Mouse (Mus musculus) forebrain, embryonic 13.5 days (tissue): ENCODE data around the gene Skil. TPM values are rescaled to one million over a fixed set of nuclear protein-coding genes. Genes with fewer than 3 reads are reported as not detected.
"Not testable (repeated sequence)": the region's sequence is repeated elsewhere in the genome, so short reads cannot be mapped to it uniquely, and the experiment has no call there.

Source experiments
- ATAC-seq: fragments of 200-750 bp; cut with Nextera tagmentation; 2 replicates; pipeline ENCODE4 v1.8.0; 2017
- H3K27ac ChIP-seq: fragments of 300-500 bp; sonication (generic); 2 replicates; pipeline ENCODE4 v1.5.1; 2015; ENCODE audit warnings: inconsistent platforms, mild to moderate bottlenecking, moderate library complexity
- H3K27me3 ChIP-seq: fragments of 300-500 bp; sonication (generic); 2 replicates; pipeline ENCODE4 v1.6.1; 2015; ENCODE audit warnings: mild to moderate bottlenecking, inconsistent platforms
- H3K36me3 ChIP-seq: fragments of 300-500 bp; sonication (generic); 2 replicates; pipeline ENCODE4 v1.6.1; 2015; ENCODE audit warnings: mild to moderate bottlenecking, inconsistent platforms; ENCODE audit not compliant: poor library complexity, severe bottlenecking
- H3K4me1 ChIP-seq: fragments of 300-500 bp; sonication (generic); 2 replicates; pipeline ENCODE4 v1.6.1; 2015; ENCODE audit warnings: inconsistent platforms
- H3K4me2 ChIP-seq: fragments of 300-500 bp; sonication (generic); 2 replicates; pipeline ENCODE4 v1.6.1; 2015; ENCODE audit warnings: inconsistent platforms, mild to moderate bottlenecking, moderate library complexity
- H3K4me3 ChIP-seq: fragments of 300-500 bp; sonication (generic); 2 replicates; pipeline ENCODE4 v1.5.1; 2015; ENCODE audit warnings: mild to moderate bottlenecking, inconsistent platforms
- H3K9ac ChIP-seq: fragments of 300-500 bp; sonication (generic); 2 replicates; pipeline ENCODE4 v1.6.1; 2015; ENCODE audit warnings: mild to moderate bottlenecking, inconsistent platforms
- H3K9me3 ChIP-seq: fragments of 300-500 bp; sonication (generic); replicated peaks from 2 replicates; pipeline ENCODE4 v1.6.1; 2016; ENCODE audit warnings: inconsistent platforms
- WGBS: fragments of 180-500 bp; shearing (Covaris S2); methylation state at CpG from one replicate; pipeline ENCODE4 v1.1.7; 2015; 5-methylcytosine and 5-hydroxymethylcytosine counted together
- polyA plus RNA-seq: library from polyadenylated mRNA; unstranded; fragments of >200 nt; fragmentation: Nextera tagmentation; extraction: Ambion mirVana; gene quantifications from 2 replicates; pipeline ENCODE4 v1.2.1, GENCODE M21; 2015

The Skil gene
- polyA plus RNA-seq, 1 experiment from 2014 or later: 32.3 TPM

DNA sequence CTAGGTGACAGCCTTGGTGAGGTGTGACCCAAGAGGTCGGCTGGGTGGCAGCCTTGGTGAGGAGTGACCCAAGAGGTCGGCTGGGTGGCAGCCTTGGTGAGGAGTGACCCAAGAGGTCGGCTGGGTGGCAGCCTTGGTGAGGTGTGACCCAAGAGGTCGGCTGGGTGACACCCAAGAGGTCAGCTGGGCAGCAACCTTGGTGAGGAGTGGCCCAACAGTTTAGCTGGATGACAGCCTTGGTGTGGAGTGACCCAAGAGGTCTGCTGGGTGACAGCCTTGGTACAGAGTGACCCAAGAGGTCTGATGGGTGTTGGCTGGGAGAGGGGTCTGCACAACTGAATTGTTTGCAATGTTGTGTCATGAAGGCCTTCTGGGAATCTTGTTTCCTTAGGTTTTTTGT, 41.7 kb downstream of the Skil start:
- not testable (repeated sequence) for H3K4me2 ChIP-seq, H3K4me3 ChIP-seq, H3K9me3 ChIP-seq, H3K4me1 ChIP-seq, H3K9ac ChIP-seq, H3K27me3 ChIP-seq, ATAC-seq, H3K27ac ChIP-seq, H3K36me3 ChIP-seq
- WGBS: 64% methylated on average over 4 of the region's 4 CpGs

DNA sequence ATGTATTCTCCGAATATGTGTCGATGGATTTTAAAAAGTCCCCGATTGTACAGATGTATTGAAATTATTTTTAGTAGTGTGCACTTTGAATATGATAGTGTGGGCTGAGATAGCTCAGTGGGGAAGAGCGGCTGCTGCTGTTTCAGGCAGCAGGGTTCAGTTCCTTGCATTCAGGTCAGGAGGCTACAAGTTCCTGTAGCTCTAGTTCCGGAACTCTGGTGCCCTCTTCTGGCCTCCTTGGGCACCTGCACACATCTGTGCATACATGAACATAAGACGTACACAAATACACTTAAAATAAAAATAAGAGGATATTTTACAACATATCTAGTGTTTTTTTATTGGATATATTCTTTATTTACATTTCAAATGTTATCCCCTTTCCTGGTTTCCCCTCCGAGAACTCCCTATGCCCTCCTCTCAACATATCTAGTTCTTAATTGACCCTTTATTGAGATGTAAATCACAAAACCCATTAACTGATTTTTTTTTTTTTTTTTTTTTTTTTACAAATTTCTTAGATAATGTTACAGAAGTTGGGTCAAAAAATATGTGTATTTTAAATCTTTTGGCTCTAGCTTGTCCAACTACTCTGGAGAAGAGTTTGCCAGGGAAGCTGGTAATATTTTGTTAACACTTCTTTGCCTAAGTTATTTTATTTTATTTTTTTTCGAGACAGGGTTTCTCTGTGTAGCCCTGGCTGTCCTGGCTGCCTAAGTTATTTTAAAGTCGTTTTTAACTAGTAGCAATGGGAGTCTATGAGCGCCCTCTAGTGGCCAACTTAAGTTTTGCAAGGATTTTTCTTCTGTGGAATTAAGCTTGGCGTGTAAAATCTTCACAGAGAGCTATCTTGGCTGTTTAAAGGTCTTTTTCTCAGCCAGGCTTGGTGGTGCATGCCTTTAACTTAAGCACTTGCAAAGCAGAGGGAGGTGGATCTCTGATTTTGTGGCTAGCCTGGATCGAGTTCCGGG, 43.9 kb downstream of the Skil start:
- H3K27ac ChIP-seq: no peak overlapping the region
- WGBS: 57% methylated on average over 13 of the region's 13 CpGs
- no peaks in the 10 kb centered on the region for H3K36me3 ChIP-seq
- H3K4me2 ChIP-seq: no peak overlapping the region
- no peaks in the 10 kb centered on the region for H3K27me3 ChIP-seq
- H3K4me1 ChIP-seq: no peaks in the 10 kb centered on the region
- H3K9me3 ChIP-seq: no peaks in the 10 kb centered on the region
- H3K9ac ChIP-seq: no peak overlapping the region
- 0 out of 2 replicates have a peak, but pooled peaks have one; percentile 24 for ATAC-seq
- H3K4me3 ChIP-seq: no peak overlapping the region

DNA sequence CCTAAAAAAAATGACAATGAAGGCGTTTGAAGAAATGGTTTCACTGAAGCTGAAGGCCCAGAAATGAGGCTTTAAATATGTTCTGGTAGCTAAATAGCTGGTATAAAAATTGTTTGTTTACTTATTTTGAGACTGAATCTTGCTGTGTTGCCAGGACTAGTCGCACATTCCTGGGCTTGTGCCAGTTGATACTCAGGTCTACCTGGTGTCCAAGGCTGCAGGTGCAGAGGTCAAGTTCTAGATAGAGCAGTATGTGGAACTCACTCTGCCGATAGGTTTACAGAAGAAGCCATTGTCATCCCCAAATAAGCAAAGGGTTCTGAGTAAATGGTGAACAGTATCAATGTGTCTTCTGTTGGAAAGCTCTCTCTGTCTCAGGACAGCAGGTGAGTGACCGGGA, 46.8 kb downstream of the Skil start:
- no peaks in the 10 kb centered on the region for H3K27me3 ChIP-seq
- H3K4me1 ChIP-seq: no peaks in the 10 kb centered on the region
- no peaks in the 10 kb centered on the region for H3K36me3 ChIP-seq
- H3K4me2 ChIP-seq: no peak overlapping the region
- H3K9ac ChIP-seq: no peak overlapping the region
- no peaks in the 10 kb centered on the region for H3K9me3 ChIP-seq
- ATAC-seq: no peak
- 95% methylated on average over 4 of the region's 4 CpGs for WGBS
- no peak overlapping the region for H3K27ac ChIP-seq
- H3K4me3 ChIP-seq: no peak overlapping the region

DNA sequence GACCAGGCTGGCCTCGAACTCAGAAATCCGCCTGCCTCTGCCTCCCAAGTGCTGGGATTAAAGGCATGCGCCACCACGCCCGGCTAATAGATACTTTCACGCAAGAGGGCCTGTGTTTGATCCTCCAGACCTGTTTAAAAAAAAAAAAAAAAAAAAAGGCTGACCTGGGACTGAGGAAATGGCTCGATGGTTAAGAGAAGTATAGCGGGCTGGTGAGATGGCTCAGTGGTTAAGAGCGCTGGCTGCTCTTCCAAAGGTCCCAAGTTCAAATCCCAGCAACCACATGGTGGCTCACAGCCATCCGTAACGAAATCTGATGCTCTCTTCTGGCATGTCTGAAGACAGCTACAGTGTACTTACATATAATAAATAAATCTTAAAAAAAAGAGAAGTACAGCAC, 50.4 kb downstream of the Skil start:
- H3K9ac ChIP-seq, ATAC-seq, H3K36me3 ChIP-seq, H3K4me3 ChIP-seq, H3K4me2 ChIP-seq, H3K9me3 ChIP-seq, H3K27ac ChIP-seq: not testable (repeated sequence)
- H3K4me1 ChIP-seq: peaks cover 11% of the 10 kb centered on the region
- 83% methylated on average over 11 of the region's 11 CpGs for WGBS
- peaks cover 16% of the 10 kb centered on the region for H3K27me3 ChIP-seq

DNA sequence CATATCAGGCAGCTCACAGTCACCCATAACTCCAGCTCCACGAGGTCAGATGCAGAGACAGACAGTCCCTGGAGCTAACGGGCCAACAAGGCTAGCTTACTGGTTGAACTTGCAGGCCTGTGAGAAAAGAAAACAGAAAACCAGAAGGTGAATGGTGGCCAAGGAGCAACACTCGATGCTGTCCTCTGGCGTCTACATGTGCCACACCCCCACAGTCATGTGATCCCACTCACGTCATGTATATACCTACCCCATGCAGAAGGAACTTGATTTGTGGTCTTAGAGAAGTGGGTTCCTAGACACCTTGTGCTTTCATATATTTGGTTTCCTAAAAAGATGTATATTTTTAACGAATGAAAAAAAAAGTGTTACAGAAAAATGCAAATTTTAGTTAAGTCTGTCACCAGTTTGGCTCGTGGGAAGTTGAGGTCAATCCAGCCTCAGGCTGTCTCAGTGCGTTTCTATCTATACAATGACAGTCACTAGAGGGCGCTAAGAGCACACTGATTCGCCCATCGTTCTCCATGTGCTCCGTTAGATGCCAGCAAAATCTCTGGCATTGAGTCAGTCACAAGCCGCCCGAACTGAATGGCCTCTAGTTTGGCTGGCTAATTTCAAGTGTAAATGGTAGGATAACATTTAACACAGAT, 50.9 kb downstream of the Skil start:
- H3K4me1 ChIP-seq: peaks cover 11% of the 10 kb centered on the region
- H3K9me3 ChIP-seq: no peaks in the 10 kb centered on the region
- peak; percentile 90 for ATAC-seq
- peak overlapping the region; percentile 35 for H3K4me2 ChIP-seq
- H3K4me3 ChIP-seq: no peak overlapping the region; the same call in 1 of the 2 replicates
- no peak overlapping the region for H3K9ac ChIP-seq
- WGBS: 14% methylated on average over 14 of the region's 14 CpGs
- H3K27ac ChIP-seq: no peak overlapping the region
- peaks cover 20% of the 10 kb centered on the region for H3K27me3 ChIP-seq
- H3K36me3 ChIP-seq: no peaks in the 10 kb centered on the region

DNA sequence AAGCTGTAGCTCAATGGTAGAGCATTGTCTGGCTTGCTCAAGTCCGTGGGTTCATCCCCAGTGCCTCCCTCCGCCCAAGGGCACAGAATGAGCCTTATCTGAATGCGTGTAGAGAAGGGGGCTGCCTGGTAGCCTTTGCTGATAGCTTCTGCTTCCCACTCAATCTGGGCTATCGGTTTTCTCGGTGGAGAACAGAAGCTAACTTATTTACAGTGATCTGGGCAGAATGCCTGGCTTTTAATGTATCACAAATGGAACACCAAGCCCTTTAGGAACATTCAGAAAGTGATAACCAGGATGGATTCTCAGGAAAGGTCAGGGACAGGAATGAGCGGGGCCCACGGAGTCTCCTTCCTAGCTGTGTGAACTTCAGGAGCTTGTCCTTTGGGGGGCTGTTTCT, 53.7 kb downstream of the Skil start:
- Histone ChIP-seq H3K4me3 (no peak overlapping the region), H3K4me2 (no peak overlapping the region), H3K9ac (no peak overlapping the region), H3K4me1 (peaks cover 11% of the 10 kb centered on the region), H3K27ac (no peak overlapping the region), H3K9me3 (no peaks in the 10 kb centered on the region), H3K27me3 (peaks cover 27% of the 10 kb centered on the region), H3K36me3 (no peaks in the 10 kb centered on the region)
- no peak for ATAC-seq
- WGBS: 83% methylated on average over 7 of the region's 7 CpGs

DNA sequence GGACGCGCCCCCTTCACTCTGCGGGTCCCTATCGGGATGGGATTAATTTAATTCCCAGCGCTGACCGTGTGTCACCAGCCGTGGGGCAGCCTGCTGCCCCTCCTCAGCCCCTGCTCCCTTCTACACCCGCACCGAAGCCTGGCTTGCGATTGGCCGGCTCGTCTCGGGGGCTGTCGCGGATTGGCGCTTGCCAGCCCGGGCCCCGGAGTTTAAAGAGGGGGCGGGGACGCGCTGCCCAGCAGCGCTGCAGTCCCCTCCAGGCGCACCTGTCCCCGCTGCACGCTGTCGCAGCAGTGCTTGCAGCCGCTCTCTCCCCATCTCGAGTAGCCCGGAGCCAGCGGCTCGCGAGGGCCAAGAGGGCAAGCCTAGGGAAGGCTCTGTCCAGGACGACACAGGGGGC, 54.8 kb downstream of the Skil start, which contains the start of gene Cldn11:
TSS of gene Cldn11 (plus strand) at position 215 of the 400 bp plus-strand sequence.
- under 1% methylated on average over 33 of the region's 33 CpGs for WGBS
- peak; percentile 89 for ATAC-seq
- Histone ChIP-seq H3K36me3 (no peaks in the 10 kb centered on the region), H3K9ac (peak within 1 kb of the TSS; percentile 65), H3K27ac (no peak within 1 kb of the TSS), H3K4me1 (peaks cover 11% of the 10 kb centered on the region), H3K9me3 (no peaks in the 10 kb centered on the region), H3K4me2 (peak within 1 kb of the TSS; percentile 81), H3K4me3 (peak within 1 kb of the TSS; percentile 42), H3K27me3 (peaks cover 27% of the 10 kb centered on the region)

DNA sequence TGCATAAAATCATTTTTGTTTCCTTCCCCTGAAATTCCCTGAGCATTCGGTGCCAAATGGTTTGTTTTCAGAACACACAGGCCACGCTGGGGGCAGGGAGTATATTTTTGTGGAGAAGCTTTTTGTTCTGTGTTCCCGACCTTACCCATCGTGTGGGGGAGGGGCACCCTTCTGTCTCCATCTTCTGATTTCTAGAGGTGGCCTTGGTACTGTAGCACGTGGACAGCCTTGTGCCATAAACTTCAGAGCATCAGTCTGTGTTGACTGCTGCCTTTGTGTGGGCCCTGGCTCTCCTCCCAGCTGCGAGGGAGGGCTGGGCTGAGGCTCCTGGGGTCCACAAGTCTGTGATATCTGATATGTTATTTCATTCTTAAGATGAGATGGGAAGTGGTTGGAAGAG, 57.2 kb downstream of the Skil start:
- H3K4me1 ChIP-seq: peaks cover 11% of the 10 kb centered on the region
- no peak overlapping the region for H3K4me2 ChIP-seq
- no peak overlapping the region for H3K9ac ChIP-seq
- 69% methylated on average over 6 of the region's 6 CpGs for WGBS
- H3K36me3 ChIP-seq: no peaks in the 10 kb centered on the region
- H3K27me3 ChIP-seq: peaks cover 27% of the 10 kb centered on the region
- no peaks in the 10 kb centered on the region for H3K9me3 ChIP-seq
- H3K27ac ChIP-seq: no peak overlapping the region
- ATAC-seq: no peak
- no peak overlapping the region for H3K4me3 ChIP-seq

DNA sequence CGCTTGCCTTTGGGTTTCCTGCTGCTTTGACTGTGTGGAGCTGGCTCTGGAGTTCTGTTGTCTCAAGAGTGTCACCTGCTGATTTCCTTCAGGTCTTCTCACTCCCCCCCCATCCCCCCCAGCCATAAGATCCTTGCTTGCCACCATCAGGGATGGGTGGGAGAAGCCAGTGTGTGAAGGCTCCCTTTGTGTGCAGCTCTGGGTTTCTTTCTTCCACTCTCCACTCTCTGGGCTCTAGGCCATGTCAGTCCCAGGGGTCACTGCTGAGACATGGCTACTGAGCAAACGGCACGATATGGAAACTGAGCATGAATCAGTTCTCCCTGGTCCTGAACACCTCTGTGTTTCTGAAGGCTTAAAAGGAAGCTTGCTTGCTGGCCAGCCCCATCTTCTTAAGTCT, 61.3 kb downstream of the Skil start:
- no peak for ATAC-seq
- H3K4me3 ChIP-seq: no peak overlapping the region
- no peaks in the 10 kb centered on the region for H3K9me3 ChIP-seq
- H3K4me1 ChIP-seq: 0 out of 2 replicates have a peak, but pooled peaks cover under 1% of the 10 kb centered on the region
- 55% methylated on average over 3 of the region's 3 CpGs for WGBS
- H3K27me3 ChIP-seq: peaks cover 3% of the 10 kb centered on the region; the same call in 1 of the 2 replicates
- no peaks in the 10 kb centered on the region for H3K36me3 ChIP-seq
- no peak overlapping the region for H3K9ac ChIP-seq
- H3K27ac ChIP-seq: no peak overlapping the region
- no peak overlapping the region for H3K4me2 ChIP-seq

DNA sequence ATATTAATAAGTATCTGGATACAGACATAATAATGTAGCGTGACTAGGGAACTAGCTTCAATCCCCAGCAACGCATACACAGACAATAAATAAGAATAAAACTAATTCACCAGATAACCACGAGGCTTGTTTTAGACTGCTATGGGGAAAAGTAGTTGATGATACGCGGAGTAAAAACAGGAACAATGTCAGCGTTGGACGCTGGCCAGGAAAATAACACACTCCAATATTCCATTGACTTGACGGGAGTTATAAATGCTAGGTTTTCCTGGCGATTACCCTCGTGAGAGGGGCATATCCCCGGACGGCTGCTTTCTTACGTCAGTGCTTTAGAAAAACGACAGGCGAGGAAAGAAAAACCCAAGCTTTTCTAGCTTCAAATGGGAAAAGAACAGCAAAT, 62.9 kb downstream of the Skil start:
- Histone ChIP-seq H3K9ac (no peak overlapping the region), H3K27me3 (no peaks in the 10 kb centered on the region), H3K9me3 (no peaks in the 10 kb centered on the region), H3K36me3 (no peaks in the 10 kb centered on the region), H3K27ac (no peak overlapping the region), H3K4me1 (0 out of 2 replicates have a peak, but pooled peaks cover 5% of the 10 kb centered on the region), H3K4me2 (no peak overlapping the region), H3K4me3 (no peak overlapping the region)
- no peak for ATAC-seq
- 85% methylated on average over 15 of the region's 15 CpGs for WGBS

DNA sequence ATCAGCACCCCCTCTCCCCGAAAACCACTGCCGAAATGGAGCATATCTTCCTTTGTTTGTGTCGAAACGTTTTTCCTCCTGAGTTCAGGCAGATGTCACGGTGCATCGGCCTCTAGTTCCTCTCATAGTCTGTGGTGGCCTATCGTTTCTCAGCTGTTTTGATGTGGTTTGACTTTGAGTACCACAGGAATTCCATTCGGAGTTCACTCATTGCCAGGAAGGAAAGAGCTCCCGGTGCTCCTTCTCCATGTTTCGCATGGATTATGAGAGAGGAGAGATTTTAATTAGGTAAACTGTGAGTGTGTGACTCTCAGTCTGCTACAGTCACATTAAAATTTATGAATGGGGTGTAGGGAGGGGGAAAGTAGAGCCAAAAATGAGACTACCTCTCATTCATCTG, 65.2 kb downstream of the Skil start:
- Histone ChIP-seq H3K9me3 (no peaks in the 10 kb centered on the region), H3K4me1 (0 out of 2 replicates have a peak, but pooled peaks cover 5% of the 10 kb centered on the region), H3K36me3 (no peaks in the 10 kb centered on the region), H3K27me3 (no peaks in the 10 kb centered on the region), H3K4me2 (no peak overlapping the region), H3K9ac (no peak overlapping the region), H3K4me3 (no peak overlapping the region), H3K27ac (no peak overlapping the region)
- no peak for ATAC-seq
- 79% methylated on average over 10 of the region's 10 CpGs for WGBS

DNA sequence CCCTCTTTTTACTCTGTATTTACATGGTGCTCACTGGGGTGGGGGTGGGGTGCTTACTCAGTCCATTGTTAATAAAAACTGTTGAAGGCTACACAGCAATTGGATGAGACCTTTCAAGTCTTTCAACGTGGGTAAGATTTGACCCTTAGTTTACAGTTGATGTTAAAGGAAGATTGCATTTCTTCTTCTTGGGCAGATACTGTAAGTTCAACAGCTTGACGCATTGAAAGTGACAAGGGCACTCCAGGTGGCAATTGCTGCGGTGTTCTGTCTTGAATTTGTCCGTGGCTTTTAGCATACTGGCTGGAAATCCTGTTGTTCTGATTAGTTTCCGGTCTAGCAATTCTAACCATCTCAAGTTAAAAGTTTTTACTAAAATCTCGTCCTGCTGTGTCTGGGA, 66.5 kb downstream of the Skil start:
- ATAC-seq: no peak
- Histone ChIP-seq H3K9ac (no peak overlapping the region), H3K36me3 (no peaks in the 10 kb centered on the region), H3K27ac (no peak overlapping the region), H3K4me1 (peaks cover 14% of the 10 kb centered on the region), H3K9me3 (no peaks in the 10 kb centered on the region), H3K4me2 (no peak overlapping the region), H3K4me3 (no peak overlapping the region), H3K27me3 (no peaks in the 10 kb centered on the region)
- WGBS: 24% methylated on average over 6 of the region's 6 CpGs
